8 mouse cellular contexts compared by ENCODE assay signal in genomic region chr1:180901107-180901506, GRCm38 (mm10). TPM values are rescaled to one million over a fixed set of nuclear protein-coding genes. Genes with fewer than 3 reads are reported as not detected.
A peak's percentile ranks its signal among the peaks of the same experiment; 100 is the strongest.
DNase-seq lines count a peak whose midpoint lies in the region; ATAC-seq and TF ChIP-seq lines count a peak whose summit lies in the region.

No protein-coding gene starts in this region.

- intact Hi-C loops in heart, adult 2 months (cut with DNase I), result loop anchor here (1.0 to 10.0 kb wide), 2 partner anchors 73 to 144 kb away; no protein-coding TSS in a partner anchor
- intact Hi-C loops in heart, postnatal 36 days (cut with DNase I), result loop anchor here (1.0 to 5.0 kb wide), 2 partner anchors 73 to 136 kb away; no protein-coding TSS in a partner anchor

- no peak for ATAC-seq in erythroid progenitor cell, adult 5-6 weeks (replicated peaks; ENCODE audit: low FRiP score, poor library complexity, severe bottlenecking)

- no peak for TF ChIP-seq EP300 in heart, adult 2 months (IDR thresholded peaks at IDR 0.05; ENCODE audit: insufficient read depth, low read depth, low read length)

- H3K27ac ChIP-seq in heart, adult 2 months, result no peak overlapping the region

- no peak for TF ChIP-seq POLR2A in heart, adult 2 months (IDR thresholded peaks at IDR 0.05; ENCODE audit: insufficient read depth, low read depth, low read length)

- H3K27me3 ChIP-seq in heart, adult 2 months (ENCODE audit: control insufficient read depth, insufficient read depth, low read length), result no peaks in the 10 kb centered on the region

- no peak overlapping the region for H3K4me3 ChIP-seq in heart, adult 2 months

- TF ChIP-seq CTCF in heart, adult 2 months (IDR thresholded peaks at IDR 0.05), result peak; percentile 90

- peaks cover 3% of the 10 kb centered on the region for H3K4me1 ChIP-seq in heart, adult 2 months (ENCODE audit: control insufficient read depth, insufficient read depth, low read length)

- DNase-seq in heart, adult 2 months, result no peak
- DNase-seq in heart, postnatal 36 days, result no peak
- DNase-seq in 3134 (ENCODE audit: extremely low read depth, insufficient read length, low spot score) (peak; percentile 34), MEL-GATA-1-ER (ENCODE audit: extremely low read depth, low read depth) (peak; percentile 51)
- DNase-seq in embryo, embryonic 9.5 days (ENCODE audit: extremely low spot score), result peak; percentile 41
- peak; percentile 46 for DNase-seq in retina, postnatal 7 days (ENCODE audit: low read depth, low spot score)
- no peak for DNase-seq in layer of hippocampus, postnatal 36 days

- no peaks in the 10 kb centered on the region for H3K79me2 ChIP-seq in heart, adult 2 months (replicated peaks; ENCODE audit: control insufficient read depth, insufficient read depth, low read length)

- no peaks in the 10 kb centered on the region for H3K36me3 ChIP-seq in heart, adult 2 months (ENCODE audit: control insufficient read depth, insufficient read depth, low read length)

- no peak overlapping the region for H3K9ac ChIP-seq in heart, adult 2 months (ENCODE audit: low read depth, low read length)

- 4% methylated on average over 4 of the region's 4 CpGs for WGBS in heart, adult 2 months

RNA-seq across cellular contexts. Expression of gene Pycr2, which starts 3.0 kb away (rescaled TPM):
- 10 to 100 TPM; 10.3 to 12.4 TPM for total RNA-seq in heart, adult 2 months (2021)
- polyA plus RNA-seq in heart, adult 2 months (2012; rRNA removed), result 12.7 and 13.9 TPM in 2 replicates
- 10 to 100 TPM; 12.5 to 15.6 TPM for total RNA-seq in heart, postnatal 36 days (2021)
- 10 to 100 TPM; 40.4 to 43.2 TPM for total RNA-seq in layer of hippocampus, postnatal 36 days (2021)
- 21.3 and 42.8 TPM in 2 replicates for total RNA-seq in erythroid progenitor cell, adult 5-6 weeks (2015; ENCODE audit: low replicate concordance)
- total RNA-seq in erythroid progenitor cell, adult 5-6 weeks (2017; ENCODE audit: low replicate concordance), result 26.3 and 26.6 TPM in 2 replicates

RNA-seq across cellular contexts. Expression of gene Lefty2, which starts 8.2 kb away (rescaled TPM):
- not detected for total RNA-seq in heart, adult 2 months (2021)
- 0.08 and 0.15 TPM in 2 replicates for polyA plus RNA-seq in heart, adult 2 months (2012; rRNA removed)
- not detected for total RNA-seq in heart, postnatal 36 days (2021)
- 1 to 10 TPM; 1.3 to 1.4 TPM for total RNA-seq in layer of hippocampus, postnatal 36 days (2021)
- not detected in 2 replicates for total RNA-seq in erythroid progenitor cell, adult 5-6 weeks (2015; ENCODE audit: low replicate concordance)
- total RNA-seq in erythroid progenitor cell, adult 5-6 weeks (2017; ENCODE audit: low replicate concordance), result not detected in 2 replicates

RNA-seq across cellular contexts. Expression of gene Lefty1, which starts 33.7 kb away (rescaled TPM):
- under 1 TPM; 0.41 to 0.57 TPM for total RNA-seq in heart, adult 2 months (2021)
- polyA plus RNA-seq in heart, adult 2 months (2012; rRNA removed), result 3.0 and 3.3 TPM in 2 replicates
- total RNA-seq in heart, postnatal 36 days (2021), result 1 to 10 TPM in 1 of 2 experiments, under 1 TPM in 1; 0.95 to 1.0 TPM
- 10 to 100 TPM; 11.8 to 13.9 TPM for total RNA-seq in layer of hippocampus, postnatal 36 days (2021)
- total RNA-seq in erythroid progenitor cell, adult 5-6 weeks (2015; ENCODE audit: low replicate concordance), result 1.1 TPM in 1 of 2 replicates, not detected in the other
- total RNA-seq in erythroid progenitor cell, adult 5-6 weeks (2017; ENCODE audit: low replicate concordance), result 4.6 TPM in 1 of 2 replicates, not detected in the other

RNA-seq across cellular contexts. Expression of gene Tmem63a, which starts 41.0 kb away (rescaled TPM):
- 10 to 100 TPM; 13.2 to 15.8 TPM for total RNA-seq in heart, adult 2 months (2021)
- 27.5 and 34.5 TPM in 2 replicates for polyA plus RNA-seq in heart, adult 2 months (2012; rRNA removed)
- total RNA-seq in heart, postnatal 36 days (2021), result 10 to 100 TPM; 13.8 to 13.9 TPM
- total RNA-seq in layer of hippocampus, postnatal 36 days (2021), result 10 to 100 TPM; 18.1 to 19.6 TPM
- 23.4 and 24.7 TPM in 2 replicates for total RNA-seq in erythroid progenitor cell, adult 5-6 weeks (2015; ENCODE audit: low replicate concordance)
- total RNA-seq in erythroid progenitor cell, adult 5-6 weeks (2017; ENCODE audit: low replicate concordance), result 18.1 and 20.2 TPM in 2 replicates

RNA-seq across cellular contexts. Expression of gene Sde2, which starts 50.2 kb away (rescaled TPM):
- total RNA-seq in heart, adult 2 months (2021), result 10 to 100 TPM; 11.7 to 12.1 TPM
- polyA plus RNA-seq in heart, adult 2 months (2012; rRNA removed), result 5.0 and 9.8 TPM in 2 replicates
- total RNA-seq in heart, postnatal 36 days (2021), result 10 to 100 TPM; 10.3 to 14.2 TPM
- 10 to 100 TPM; 23.6 to 24.0 TPM for total RNA-seq in layer of hippocampus, postnatal 36 days (2021)
- 21.3 and 23.9 TPM in 2 replicates for total RNA-seq in erythroid progenitor cell, adult 5-6 weeks (2015; ENCODE audit: low replicate concordance)
- 29.9 and 35.2 TPM in 2 replicates for total RNA-seq in erythroid progenitor cell, adult 5-6 weeks (2017; ENCODE audit: low replicate concordance)

Comparison
In these comparisons a context has a peak if more than half of its experiments do, and no peak if none do; other contexts are left out.
1. DNase-seq: peak in 3134 (single experiment), MEL-GATA-1-ER (single experiment), embryo, embryonic 9.5 days (single experiment) and retina, postnatal 7 days (single experiment); none in heart, adult 2 months (0 of 2), heart, postnatal 36 days (0 of 2) and layer of hippocampus, postnatal 36 days (0 of 2).